Mouse (Mus musculus) lung, adult 2 months (tissue): ENCODE data around the gene Tenm2.

Experiments
- CTCF ChIP-seq: fragments of 200-500 bp; IDR thresholded peaks from 2 replicates; pipeline ENCODE4 v1.5.1; 2011; ENCODE audit warnings: mild to moderate bottlenecking, low read length, control low read depth; ENCODE audit not compliant: insufficient read depth
- POLR2A ChIP-seq: fragments of 200-500 bp; IDR thresholded peaks from 2 replicates; pipeline ENCODE4 v1.6.1; 2011; ENCODE audit warnings: low read depth, mild to moderate bottlenecking, control low read depth, low read length, borderline replicate concordance; ENCODE audit errors: extremely low read depth

DNA sequence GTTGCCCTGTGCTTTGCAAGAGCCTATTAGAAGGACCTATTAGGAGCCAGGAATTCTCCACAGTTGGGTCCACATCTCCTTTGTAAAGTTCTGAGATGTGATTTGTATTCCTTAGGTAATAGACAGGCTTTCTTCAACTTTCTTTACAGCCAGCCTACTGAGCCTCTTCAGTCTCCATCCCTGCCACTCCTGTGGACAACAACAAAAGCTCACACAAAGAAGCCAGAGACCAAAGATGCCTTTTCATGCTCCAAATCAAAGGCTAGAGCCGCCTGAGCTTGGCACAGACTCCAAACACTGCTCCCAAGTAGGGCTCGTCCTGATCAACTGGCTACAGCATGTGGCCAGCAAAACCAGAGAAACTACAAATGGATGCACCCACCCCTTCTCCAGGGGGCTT, 333.5 kb downstream of the Tenm2 start:
- TF ChIP-seq CTCF (no peak), POLR2A (no peak)
